Mouse (Mus musculus) liver, embryonic 13.5 days (tissue): Measurements from ENCODE around the gene Magi1. TPM values are rescaled to one million over a fixed set of nuclear protein-coding genes. Genes with fewer than 3 reads are reported as not detected.

Source experiments
- ATAC-seq: fragments of 200-750 bp; cut with Nextera tagmentation; 2 replicates; pipeline ENCODE4 v1.8.0; 2017; ENCODE audit warnings: low read depth, mild to moderate bottlenecking, moderate number of reproducible peaks, moderate library complexity
- DNase-seq: peaks from one replicate; pipeline ENCODE4 v3.0.0; 2022
- H3K27ac ChIP-seq: fragments of 300-500 bp; sonication (generic); 2 replicates; pipeline ENCODE4 v1.5.1; 2015; ENCODE audit warnings: moderate library complexity, mild to moderate bottlenecking, inconsistent platforms
- H3K27me3 ChIP-seq: fragments of 300-500 bp; sonication (generic); 2 replicates; pipeline ENCODE4 v1.6.1; 2015; ENCODE audit warnings: mild to moderate bottlenecking, inconsistent platforms
- H3K36me3 ChIP-seq: fragments of 300-500 bp; sonication (generic); 2 replicates; pipeline ENCODE4 v1.6.1; 2015; ENCODE audit warnings: mild to moderate bottlenecking, inconsistent platforms
- H3K4me1 ChIP-seq: fragments of 300-500 bp; sonication (generic); replicated peaks from 2 replicates; pipeline ENCODE4 v1.6.1; 2015; ENCODE audit warnings: inconsistent platforms
- H3K4me2 ChIP-seq: fragments of 300-500 bp; sonication (generic); 2 replicates; pipeline ENCODE4 v1.6.1; 2015; ENCODE audit warnings: inconsistent platforms, mild to moderate bottlenecking, moderate library complexity
- H3K4me3 ChIP-seq: fragments of 300-500 bp; sonication (generic); replicated peaks from 2 replicates; pipeline ENCODE4 v1.5.1; 2015; ENCODE audit warnings: mild to moderate bottlenecking, inconsistent platforms
- H3K9ac ChIP-seq: fragments of 300-500 bp; sonication (generic); 2 replicates; pipeline ENCODE4 v1.6.1; 2015; ENCODE audit warnings: mild to moderate bottlenecking, inconsistent platforms
- H3K9me3 ChIP-seq: fragments of 300-500 bp; sonication (generic); replicated peaks from 2 replicates; pipeline ENCODE4 v1.6.1; 2016; ENCODE audit warnings: inconsistent platforms
- WGBS: fragments of 180-500 bp; shearing (Covaris S2); methylation state at CpG from one replicate; pipeline ENCODE4 v1.1.7; 2015; ENCODE audit not compliant: insufficient replicate concordance; 5-methylcytosine and 5-hydroxymethylcytosine counted together
- polyA plus RNA-seq: library from polyadenylated mRNA; unstranded; fragments of >200 nt; fragmentation: Nextera tagmentation; extraction: Ambion mirVana; gene quantifications from 2 replicates; pipeline ENCODE4 v1.2.1, GENCODE M21; 2015

Gene Magi1
- polyA plus RNA-seq, 1 experiment from 2014 or later = 1.2 TPM

- H3K4me2 ChIP-seq = no peak overlapping the region
- ATAC-seq (no peak), DNase-seq (no peak)
- no peaks in the 10 kb centered on the region for H3K36me3 ChIP-seq
- H3K27me3 ChIP-seq = no peaks in the 10 kb centered on the region
- H3K9ac ChIP-seq = no peak overlapping the region
- no peak overlapping the region for H3K27ac ChIP-seq
- H3K9me3 ChIP-seq = no peaks in the 10 kb centered on the region
- 45% methylated on average over 3 of the region's 3 CpGs for WGBS
- H3K4me1 ChIP-seq = peaks cover 21% of the 10 kb centered on the region
- no peak overlapping the region for H3K4me3 ChIP-seq
Observed at GRCm38 (mm10) chr6:94200910-94201309, 82.8 kb downstream of the Magi1 start.

- no peak overlapping the region for H3K4me3 ChIP-seq
- DNase-seq = no peak
- no peak overlapping the region for H3K9ac ChIP-seq
- no peak overlapping the region for H3K27ac ChIP-seq
- no peak for ATAC-seq
- H3K4me2 ChIP-seq = no peak overlapping the region
- peaks cover 18% of the 10 kb centered on the region for H3K4me1 ChIP-seq
- WGBS = 35% methylated on average over 2 of the region's 2 CpGs
- no peaks in the 10 kb centered on the region for H3K27me3 ChIP-seq
- H3K36me3 ChIP-seq = no peaks in the 10 kb centered on the region
- H3K9me3 ChIP-seq = no peaks in the 10 kb centered on the region
Observed at GRCm38 (mm10) chr6:94199696-94200095, 84.0 kb downstream of the Magi1 start.

GRCm38 (mm10) chr6:94197831-94198230 lies 85.9 kb downstream of the Magi1 start:
- ATAC-seq = no peak
- Histone ChIP-seq H3K9me3 (no peaks in the 10 kb centered on the region), H3K4me3 (no peak overlapping the region), H3K27me3 (no peaks in the 10 kb centered on the region), H3K4me2 (no peak overlapping the region), H3K4me1 (peaks cover under 1% of the 10 kb centered on the region; the same call in 1 of the 2 replicates), H3K36me3 (no peaks in the 10 kb centered on the region), H3K27ac (no peak overlapping the region), H3K9ac (no peak overlapping the region)
- 55% methylated on average over 1 of the region's 1 CpGs for WGBS
- no peak for DNase-seq

- no peak overlapping the region for H3K9ac ChIP-seq
- no peak overlapping the region for H3K4me3 ChIP-seq
- 59% methylated on average over 14 of the region's 14 CpGs for WGBS
- H3K27me3 ChIP-seq = no peaks in the 10 kb centered on the region; the same call in 1 of the 2 replicates
- ATAC-seq = no peak
- H3K4me1 ChIP-seq = peaks cover 6% of the 10 kb centered on the region
- H3K27ac ChIP-seq = no peak overlapping the region
- H3K4me2 ChIP-seq = no peak overlapping the region
- DNase-seq = no peak
- H3K9me3 ChIP-seq = no peaks in the 10 kb centered on the region
- no peaks in the 10 kb centered on the region for H3K36me3 ChIP-seq
Observed at GRCm38 (mm10) chr6:94195303-94195911, 88.3 kb downstream of the Magi1 start.

- Histone ChIP-seq H3K9me3 (no peaks in the 10 kb centered on the region), H3K27me3 (no peaks in the 10 kb centered on the region; the same call in 1 of the 2 replicates), H3K9ac (no peak overlapping the region), H3K4me2 (no peak overlapping the region), H3K36me3 (no peaks in the 10 kb centered on the region), H3K27ac (no peak overlapping the region), H3K4me3 (no peak overlapping the region), H3K4me1 (peaks cover 13% of the 10 kb centered on the region)
- ATAC-seq (no peak), DNase-seq (no peak)
- WGBS = 54% methylated on average over 5 of the region's 5 CpGs
Observed at GRCm38 (mm10) chr6:94190830-94191229, 92.9 kb downstream of the Magi1 start.

- Histone ChIP-seq H3K27me3 (peaks cover 4% of the 10 kb centered on the region; the same call in 1 of the 2 replicates), H3K36me3 (no peaks in the 10 kb centered on the region), H3K4me3 (no peak overlapping the region), H3K9ac (no peak overlapping the region), H3K4me1 (peaks cover 13% of the 10 kb centered on the region), H3K9me3 (no peaks in the 10 kb centered on the region), H3K4me2 (no peak overlapping the region), H3K27ac (no peak overlapping the region)
- ATAC-seq (no peak), DNase-seq (no peak)
- 23% methylated on average over 5 of the region's 5 CpGs for WGBS
Observed at GRCm38 (mm10) chr6:94189379-94189778, 94.3 kb downstream of the Magi1 start.

- ATAC-seq (no peak), DNase-seq (no peak)
- Histone ChIP-seq H3K27ac (no peak overlapping the region), H3K9me3 (no peaks in the 10 kb centered on the region), H3K36me3 (no peaks in the 10 kb centered on the region), H3K4me1 (peaks cover 24% of the 10 kb centered on the region), H3K4me3 (no peak overlapping the region), H3K27me3 (peaks cover 7% of the 10 kb centered on the region; the same call in 1 of the 2 replicates), H3K9ac (no peak overlapping the region), H3K4me2 (no peak overlapping the region)
- WGBS = 21% methylated on average over 7 of the region's 7 CpGs
Observed at GRCm38 (mm10) chr6:94186628-94187319, 96.9 kb downstream of the Magi1 start.

GRCm38 (mm10) chr6:94184268-94184667 lies 99.4 kb downstream of the Magi1 start:
- H3K4me2 ChIP-seq = no peak overlapping the region
- H3K9me3 ChIP-seq = no peaks in the 10 kb centered on the region
- no peak overlapping the region for H3K4me3 ChIP-seq
- H3K27ac ChIP-seq = no peak overlapping the region
- 27% methylated on average over 4 of the region's 4 CpGs for WGBS
- H3K27me3 ChIP-seq = peaks cover 7% of the 10 kb centered on the region; the same call in 1 of the 2 replicates
- DNase-seq (no peak), ATAC-seq (no peak)
- H3K4me1 ChIP-seq = peaks cover 18% of the 10 kb centered on the region
- H3K36me3 ChIP-seq = no peaks in the 10 kb centered on the region
- H3K9ac ChIP-seq = no peak overlapping the region

GRCm38 (mm10) chr6:94183354-94183851 lies 100.3 kb downstream of the Magi1 start:
- ATAC-seq = no peak
- no peak overlapping the region for H3K27ac ChIP-seq
- no peaks in the 10 kb centered on the region for H3K9me3 ChIP-seq
- WGBS = 59% methylated on average over 14 of the region's 14 CpGs
- H3K4me3 ChIP-seq = no peak overlapping the region
- no peaks in the 10 kb centered on the region for H3K36me3 ChIP-seq
- H3K9ac ChIP-seq = no peak overlapping the region
- H3K4me1 ChIP-seq = peaks cover 18% of the 10 kb centered on the region
- H3K4me2 ChIP-seq = no peak overlapping the region
- no peak for DNase-seq
- peaks cover 7% of the 10 kb centered on the region; the same call in 1 of the 2 replicates for H3K27me3 ChIP-seq

- Histone ChIP-seq H3K4me1 (peaks cover 16% of the 10 kb centered on the region), H3K27me3 (peaks cover 7% of the 10 kb centered on the region; the same call in 1 of the 2 replicates), H3K4me3 (no peak overlapping the region), H3K9me3 (no peaks in the 10 kb centered on the region), H3K9ac (no peak overlapping the region), H3K36me3 (no peaks in the 10 kb centered on the region), H3K4me2 (no peak overlapping the region), H3K27ac (no peak overlapping the region)
- ATAC-seq (no peak), DNase-seq (no peak)
- WGBS = 29% methylated on average over 2 of the region's 2 CpGs
Observed at GRCm38 (mm10) chr6:94181673-94182255, 102.0 kb downstream of the Magi1 start.

- Histone ChIP-seq H3K4me1 (peaks cover 15% of the 10 kb centered on the region), H3K27me3 (peaks cover 7% of the 10 kb centered on the region; the same call in 1 of the 2 replicates), H3K4me3 (no peak overlapping the region), H3K9me3 (no peaks in the 10 kb centered on the region), H3K4me2 (no peak overlapping the region), H3K27ac (no peak overlapping the region), H3K36me3 (no peaks in the 10 kb centered on the region), H3K9ac (no peak overlapping the region)
- WGBS = 81% methylated on average over 14 of the region's 14 CpGs
- ATAC-seq (no peak), DNase-seq (no peak)
Observed at GRCm38 (mm10) chr6:94180331-94181150, 103.2 kb downstream of the Magi1 start.
